9 mouse cellular contexts compared by ENCODE assay signal in genomic region chr7:34721650-34722048, GRCm38 (mm10).
DNase-seq lines count a peak whose midpoint lies in the region; ATAC-seq lines count a peak whose summit lies in the region.
"Had no signal": no experiment of that assay in that cellular context is flagged by ENCODE, and none has a peak within 500 bp of the region (broad histone marks: within the 10 kb centered on the region; RNA-seq: fewer than 3 reads in every experiment).

No protein-coding gene starts in this region.

- peak overlapping the region; percentile 46; the same call in 1 of the 2 replicates for H3K27ac ChIP-seq in forebrain, embryonic 12.5 days
- no peak overlapping the region for H3K27ac ChIP-seq in forebrain, embryonic 14.5 days (ENCODE audit: low read depth, low read length)
- H3K27ac ChIP-seq in kidney, embryonic 14.5 days (ENCODE audit: low read depth, low read length), result peak overlapping the region; percentile 30; the same call in 1 of the 2 replicates
- H3K27ac ChIP-seq in midbrain, embryonic 12.5 days (replicated peaks), result peak overlapping the region; percentile 54; the same call in 1 of the 2 replicates
- H3K27ac ChIP-seq: limb, embryonic 15.5 days had no signal

- ATAC-seq in forebrain, embryonic 12.5 days (ENCODE audit: low FRiP score), result no peak
- no peak for ATAC-seq in forebrain, embryonic 14.5 days
- ATAC-seq in kidney, embryonic 14.5 days (ENCODE audit: low FRiP score, low TSS enrichment), result no peak
- ATAC-seq in midbrain, embryonic 12.5 days (ENCODE audit: low FRiP score, low read depth), result no peak
- no peak for ATAC-seq in frontal cortex, adult (ENCODE audit: low TSS enrichment)

- H3K4me2 ChIP-seq in forebrain, embryonic 12.5 days, result no peak overlapping the region
- H3K4me2 ChIP-seq in forebrain, embryonic 14.5 days (ENCODE audit: low read length), result no peak overlapping the region
- H3K4me2 ChIP-seq in kidney, embryonic 14.5 days (replicated peaks; ENCODE audit: low read depth, low read length), result no peak overlapping the region
- no peak overlapping the region for H3K4me2 ChIP-seq in midbrain, embryonic 12.5 days (replicated peaks)
- H3K4me2 ChIP-seq: limb, embryonic 15.5 days had no signal

- H3K27me3 ChIP-seq in forebrain, embryonic 12.5 days, result no peaks in the 10 kb centered on the region; the same call in 1 of the 2 replicates
- no peaks in the 10 kb centered on the region for H3K27me3 ChIP-seq in forebrain, embryonic 14.5 days (replicated peaks; ENCODE audit: control insufficient read depth, insufficient read depth, low read length)
- H3K27me3 ChIP-seq in kidney, embryonic 14.5 days (ENCODE audit: control insufficient read depth, insufficient read depth, low read length), result no peaks in the 10 kb centered on the region
- peaks cover 5% of the 10 kb centered on the region; the same call in 1 of the 2 replicates for H3K27me3 ChIP-seq in midbrain, embryonic 12.5 days

- no peaks in the 10 kb centered on the region for H3K36me3 ChIP-seq in forebrain, embryonic 12.5 days (replicated peaks)
- no peaks in the 10 kb centered on the region for H3K36me3 ChIP-seq in forebrain, embryonic 14.5 days (ENCODE audit: control insufficient read depth, insufficient read depth, low read length)
- H3K36me3 ChIP-seq in kidney, embryonic 14.5 days (ENCODE audit: control insufficient read depth, insufficient read depth, low read length), result no peaks in the 10 kb centered on the region
- H3K36me3 ChIP-seq in midbrain, embryonic 12.5 days, result no peaks in the 10 kb centered on the region
- H3K36me3 ChIP-seq: limb, embryonic 15.5 days had no signal

- H3K9ac ChIP-seq in forebrain, embryonic 12.5 days, result peak overlapping the region; percentile 17; the same call in 1 of the 2 replicates
- H3K9ac ChIP-seq in forebrain, embryonic 14.5 days (ENCODE audit: low read length), result no peak overlapping the region
- no peak overlapping the region for H3K9ac ChIP-seq in kidney, embryonic 14.5 days (ENCODE audit: low read depth, low read length)
- no peak overlapping the region for H3K9ac ChIP-seq in midbrain, embryonic 12.5 days (replicated peaks)
- H3K9ac ChIP-seq: limb, embryonic 15.5 days had no signal

- H3K9me3 ChIP-seq in forebrain, embryonic 12.5 days, result 0 out of 2 replicates have a peak, but pooled peaks cover under 1% of the 10 kb centered on the region
- no peaks in the 10 kb centered on the region for H3K9me3 ChIP-seq in forebrain, embryonic 14.5 days (replicated peaks; ENCODE audit: control insufficient read depth, low read length)
- no peaks in the 10 kb centered on the region for H3K9me3 ChIP-seq in kidney, embryonic 14.5 days (ENCODE audit: control insufficient read depth, low read length)
- no peaks in the 10 kb centered on the region for H3K9me3 ChIP-seq in midbrain, embryonic 12.5 days
- H3K9me3 ChIP-seq: limb, embryonic 15.5 days had no signal

- no peak overlapping the region for H3K4me3 ChIP-seq in forebrain, embryonic 12.5 days (replicated peaks)
- no peak overlapping the region for H3K4me3 ChIP-seq in forebrain, embryonic 14.5 days (ENCODE audit: low read depth, low read length)
- H3K4me3 ChIP-seq in kidney, embryonic 14.5 days (ENCODE audit: low read length), result no peak overlapping the region
- H3K4me3 ChIP-seq in midbrain, embryonic 12.5 days, result no peak overlapping the region
- H3K4me3 ChIP-seq: limb, embryonic 15.5 days had no signal

- peaks cover 56% of the 10 kb centered on the region for H3K4me1 ChIP-seq in forebrain, embryonic 12.5 days
- H3K4me1 ChIP-seq in forebrain, embryonic 14.5 days (ENCODE audit: control insufficient read depth, insufficient read depth, low read length), result peaks cover 14% of the 10 kb centered on the region
- peaks cover 18% of the 10 kb centered on the region for H3K4me1 ChIP-seq in kidney, embryonic 14.5 days (ENCODE audit: control insufficient read depth, insufficient read depth, low read length)
- H3K4me1 ChIP-seq in midbrain, embryonic 12.5 days, result peaks cover 44% of the 10 kb centered on the region

- 4% methylated on average over 5 of the region's 5 CpGs for WGBS in forebrain, embryonic 12.5 days
- WGBS in forebrain, embryonic 14.5 days, result 3% methylated on average over 5 of the region's 5 CpGs
- WGBS in kidney, embryonic 14.5 days, result 12% methylated on average over 5 of the region's 5 CpGs
- WGBS in midbrain, embryonic 12.5 days, result 3% methylated on average over 5 of the region's 5 CpGs

- DNase-seq in forebrain, embryonic 14.5 days (ENCODE audit: low spot score), result no peak
- peak; percentile 75 for DNase-seq in embryo, embryonic 10.5 days (ENCODE audit: low spot score)
- no peak for DNase-seq in left cerebral cortex, adult 9 months (ENCODE audit: low spot score in 2 of 2)
- no peak for DNase-seq in layer of hippocampus, postnatal 25 days (ENCODE audit: extremely low spot score in 1 of 2, low spot score in 1 of 2)
